Mouse (Mus musculus) MEL (cell line): ENCODE measurements at regions not wholly inside any gene's neighbourhood (a gene's known extent, or its start where the extent isn't known, plus 50 kb on each side); places are given as distances from the start of the nearest gene placed in this dataset.

Experiments
- DNase-seq: peaks from one replicate; pipeline ENCODE4 v3.0.0; 2011; ENCODE audit warnings: low read depth, low spot score
- H3K27ac ChIP-seq: 2 replicates; pipeline ENCODE4 v1.5.1; 2012; ENCODE audit warnings: low read depth, mild to moderate bottlenecking, control low read depth, low read length, moderate library complexity; ENCODE audit not compliant: control insufficient read depth
- H3K27me3 ChIP-seq, 2 experiments: fragments of 150-350 bp in 1 of 2; sonication (generic) in 1 of 2; 2 replicates each; pipeline ENCODE4 v1.6.1; 2012; ENCODE audit warnings: low read length in 2 of 2, mild to moderate bottlenecking in 2 of 2, improper control_type of control experiment in 1 of 2, moderate library complexity in 1 of 2; ENCODE audit not compliant: insufficient read depth in 2 of 2, control insufficient read depth in 1 of 2
- H3K36me3 ChIP-seq, 2 experiments: 2 replicates each; pipeline ENCODE4 v1.6.1; 2012 to 2014; ENCODE audit warnings: low read length in 2 of 2, improper control_type of control experiment in 1 of 2, inconsistent platforms in 1 of 2, mild to moderate bottlenecking in 1 of 2; ENCODE audit not compliant: insufficient read depth in 2 of 2, control insufficient read depth in 1 of 2
- H3K4me1 ChIP-seq, 2 experiments: fragments of 150-350 bp in 1 of 2; sonication (generic) in 1 of 2; 2 replicates each; pipeline ENCODE4 v1.6.1; 2012; ENCODE audit warnings: low read length in 2 of 2, improper control_type of control experiment in 1 of 2, mild to moderate bottlenecking in 1 of 2; ENCODE audit not compliant: insufficient read depth in 2 of 2, control insufficient read depth in 1 of 2
- H3K4me3 ChIP-seq, 2 experiments: fragments of 150-350 bp in 1 of 2; sonication (generic) in 1 of 2; 2 replicates each; pipeline ENCODE4 v1.5.1; 2012; ENCODE audit warnings: low read depth in 2 of 2, low read length in 2 of 2, mild to moderate bottlenecking in 2 of 2, moderate library complexity in 2 of 2, control low read depth in 1 of 2, improper control_type of control experiment in 1 of 2; ENCODE audit not compliant: control insufficient read depth in 1 of 2, insufficient read depth in 1 of 2
- H3K79me2 ChIP-seq: 2 replicates; pipeline ENCODE4 v1.6.1; 2012; ENCODE audit warnings: mild to moderate bottlenecking, low read length, moderate library complexity; ENCODE audit not compliant: control insufficient read depth, poor library complexity, insufficient read depth
- H3K9ac ChIP-seq: 2 replicates; pipeline ENCODE4 v1.6.1; 2012; ENCODE audit warnings: low read depth, mild to moderate bottlenecking, control low read depth, low read length, moderate library complexity; ENCODE audit not compliant: control insufficient read depth, poor library complexity, severe bottlenecking
- H3K9me3 ChIP-seq: fragments of 150-350 bp; sonication (generic); replicated peaks from 2 replicates; pipeline ENCODE4 v1.6.1; 2012; ENCODE audit warnings: mild to moderate bottlenecking, low read length, improper control_type of control experiment, moderate library complexity; ENCODE audit not compliant: insufficient read depth
- BHLHE40 ChIP-seq: IDR thresholded peaks from 2 replicates; pipeline ENCODE4 v1.6.1; 2012; ENCODE audit warnings: low read depth, mild to moderate bottlenecking, inconsistent platforms, low read length, improper control_type of control experiment, borderline replicate concordance
- CHD2 ChIP-seq: IDR thresholded peaks from 2 replicates; pipeline ENCODE4 v1.6.1; 2011; ENCODE audit warnings: low read length, improper control_type of control experiment
- CTCF ChIP-seq, 3 experiments: IDR thresholded peaks in 2 of 3; conservative IDR thresholded peaks in 1 of 3; 2 replicates each; pipeline ENCODE4 v1.5.1; 2011 to 2012; ENCODE audit warnings: low read length in 3 of 3, low read depth in 2 of 3, mild to moderate bottlenecking in 2 of 3, improper control_type of control experiment in 1 of 3, inconsistent platforms in 1 of 3, mixed read lengths in 1 of 3, moderate library complexity in 1 of 3; ENCODE audit not compliant: control insufficient read depth in 1 of 3, insufficient read depth in 1 of 3, poor library complexity in 1 of 3, severe bottlenecking in 1 of 3
- ELF1 ChIP-seq: IDR thresholded peaks from 2 replicates; pipeline ENCODE4 v1.6.1; 2014; ENCODE audit warnings: low read depth, mild to moderate bottlenecking, inconsistent platforms, low read length, improper control_type of control experiment, moderate library complexity
- HCFC1 ChIP-seq: IDR thresholded peaks from 2 replicates; pipeline ENCODE4 v1.6.1; 2012; ENCODE audit warnings: low read depth, mild to moderate bottlenecking, inconsistent platforms, low read length, improper control_type of control experiment, moderate library complexity
- JUND ChIP-seq: IDR thresholded peaks from 2 replicates; pipeline ENCODE4 v1.6.1; 2011; ENCODE audit warnings: low read depth, mild to moderate bottlenecking, improper control_type of control experiment, low read length
- MXI1 ChIP-seq: IDR thresholded peaks from 2 replicates; pipeline ENCODE4 v1.6.1; 2011; ENCODE audit warnings: mild to moderate bottlenecking, low read depth, low read length, improper control_type of control experiment
- POLR2A ChIP-seq, 2 experiments: IDR thresholded peaks; 2 replicates each; pipeline ENCODE4 v1.6.1; 2011 to 2012; ENCODE audit warnings: low read length in 2 of 2, mild to moderate bottlenecking in 2 of 2, control low read depth in 1 of 2, improper control_type of control experiment in 1 of 2, low read depth in 1 of 2, moderate library complexity in 1 of 2; ENCODE audit not compliant: control insufficient read depth in 1 of 2, insufficient read depth in 1 of 2, poor library complexity in 1 of 2
- POLR2AphosphoS5 ChIP-seq: IDR thresholded peaks from 2 replicates; pipeline ENCODE4 v1.6.1; 2012; ENCODE audit warnings: low read depth, borderline replicate concordance, mild to moderate bottlenecking, inconsistent platforms, low read length, moderate library complexity, mixed read lengths
- SIN3A ChIP-seq: IDR thresholded peaks from 2 replicates; pipeline ENCODE4 v1.6.1; 2012; ENCODE audit warnings: low read length, improper control_type of control experiment, inconsistent platforms
- TAL1 ChIP-seq: IDR thresholded peaks from 2 replicates; pipeline ENCODE4 v1.6.1; 2012; ENCODE audit warnings: mild to moderate bottlenecking, inconsistent platforms, low read length, moderate library complexity, mixed read lengths
- TCF12 ChIP-seq: IDR thresholded peaks from 2 replicates; pipeline ENCODE4 v1.6.1; 2014; ENCODE audit warnings: low read depth, mild to moderate bottlenecking, inconsistent platforms, low read length, improper control_type of control experiment, moderate library complexity
- UBTF ChIP-seq: IDR thresholded peaks from 2 replicates; pipeline ENCODE4 v1.6.1; 2012; ENCODE audit warnings: low read depth, mild to moderate bottlenecking, inconsistent platforms, low read length, improper control_type of control experiment, moderate library complexity, borderline replicate concordance; ENCODE audit not compliant: insufficient read depth
- USF1 ChIP-seq: IDR thresholded peaks from 2 replicates; pipeline ENCODE4 v1.6.1; 2014; ENCODE audit warnings: low read depth, mild to moderate bottlenecking, inconsistent platforms, low read length, improper control_type of control experiment, moderate library complexity
- ZKSCAN1 ChIP-seq: IDR thresholded peaks from 2 replicates; pipeline ENCODE4 v1.6.1; 2012; ENCODE audit warnings: low read depth, mild to moderate bottlenecking, inconsistent platforms, low read length, improper control_type of control experiment, moderate library complexity

- H3K36me3 ChIP-seq, result no peaks in the 10 kb centered on the region
- H3K27ac ChIP-seq, result no peak overlapping the region
- H3K9me3 ChIP-seq, result no peaks in the 10 kb centered on the region
- no peak overlapping the region for H3K4me3 ChIP-seq
- no peak overlapping the region for H3K9ac ChIP-seq
- DNase-seq, result no peak
- H3K79me2 ChIP-seq, result no peaks in the 10 kb centered on the region
- no peak for TF ChIP-seq CHD2
- TF ChIP-seq TCF12, result no peak
- no peak for TF ChIP-seq BHLHE40
- no peak for TF ChIP-seq MXI1
- TF ChIP-seq POLR2A (IDR thresholded peaks at IDR 0.05; ENCODE audit: control insufficient read depth in 1 of 2, insufficient read depth in 1 of 2, low read depth in 1 of 2, low read length in 2 of 2, poor library complexity in 1 of 2), result no peak
- TF ChIP-seq ELF1, result no peak
- TF ChIP-seq ZKSCAN1, result no peak
- TF ChIP-seq TAL1, result no peak
- no peaks in the 10 kb centered on the region for H3K27me3 ChIP-seq
- H3K4me1 ChIP-seq, result no peaks in the 10 kb centered on the region
Measured at GRCm38 (mm10) chr10:9231751-9232150, 345.9 kb upstream of the Sash1 start.

GRCm38 (mm10) chr10:9229116-9229515 is 343.2 kb upstream of the Sash1 start:
- H3K36me3 ChIP-seq, result no peaks in the 10 kb centered on the region
- no peaks in the 10 kb centered on the region for H3K9me3 ChIP-seq
- H3K4me3 ChIP-seq, result no peak overlapping the region
- no peak overlapping the region for H3K9ac ChIP-seq
- DNase-seq, result no peak
- H3K4me1 ChIP-seq, result no peaks in the 10 kb centered on the region
- TF ChIP-seq USF1, result no peak
- no peak for TF ChIP-seq UBTF
- TF ChIP-seq JUND, result no peak
- TF ChIP-seq SIN3A, result no peak
- TF ChIP-seq POLR2AphosphoS5, result no peak
- TF ChIP-seq CTCF (IDR thresholded peaks at IDR 0.05 in 2 of 3, conservative IDR thresholded peaks at IDR 0.05 in 1 of 3; ENCODE audit: control insufficient read depth in 1 of 3, insufficient read depth in 1 of 3, low read depth in 2 of 3, low read length in 3 of 3, poor library complexity in 1 of 3, severe bottlenecking in 1 of 3), result no peak
- TF ChIP-seq, all 39 proteins: peak for 0
- Histone ChIP-seq H3K27ac (no peak overlapping the region), H3K27me3 (no peaks in the 10 kb centered on the region), H3K79me2 (no peaks in the 10 kb centered on the region)

GRCm38 (mm10) chr10:9227361-9227760 is 341.5 kb upstream of the Sash1 start:
- Histone ChIP-seq H3K9ac (no peak overlapping the region), H3K36me3 (no peaks in the 10 kb centered on the region), H3K27me3 (no peaks in the 10 kb centered on the region), H3K9me3 (no peaks in the 10 kb centered on the region), H3K79me2 (no peaks in the 10 kb centered on the region), H3K4me3 (no peak overlapping the region), H3K27ac (no peak overlapping the region), H3K4me1 (no peaks in the 10 kb centered on the region)
- no peak for TF ChIP-seq POLR2A (IDR thresholded peaks at IDR 0.05; ENCODE audit: control insufficient read depth in 1 of 2, insufficient read depth in 1 of 2, low read depth in 1 of 2, low read length in 2 of 2, poor library complexity in 1 of 2)
- TF ChIP-seq USF1, result no peak
- TF ChIP-seq HCFC1, result no peak
- no peak for DNase-seq
